Mouse (Mus musculus) embryo, embryonic 11 days (tissue): Measurements from ENCODE around the gene Ctsl.

ENCODE experiments used
- DNase-seq: peaks from one replicate; pipeline ENCODE4 v3.0.0-alpha.2; 2015

Gene Ctsl

GRCm38 (mm10) chr13:64369805-64370172, 901 bp downstream of the Ctsl start:
- DNase-seq, result peak; percentile 75

- no peak for DNase-seq
Measured at GRCm38 (mm10) chr13:64368596-64368995, 2.1 kb downstream of the Ctsl start.

- DNase-seq, result no peak
Measured at GRCm38 (mm10) chr13:64367615-64368014, 3.1 kb downstream of the Ctsl start.

GRCm38 (mm10) chr13:64365326-64365725, 5.4 kb downstream of the Ctsl start:
- no peak for DNase-seq

GRCm38 (mm10) chr13:64364258-64364657, 6.4 kb downstream of the Ctsl start:
- DNase-seq, result peak; percentile 36

GRCm38 (mm10) chr13:64362139-64362538, 8.6 kb downstream of the Ctsl start:
- no peak for DNase-seq

GRCm38 (mm10) chr13:64361020-64361419, 9.7 kb downstream of the Ctsl start:
- DNase-seq, result no peak

- no peak for DNase-seq
Measured at GRCm38 (mm10) chr13:64359702-64360101, 11.0 kb downstream of the Ctsl start.

GRCm38 (mm10) chr13:64358476-64358875, 12.2 kb downstream of the Ctsl start:
- no peak for DNase-seq

GRCm38 (mm10) chr13:64357389-64357788, 13.3 kb downstream of the Ctsl start:
- no peak for DNase-seq

- no peak for DNase-seq
Measured at GRCm38 (mm10) chr13:64349474-64349873, 21.2 kb downstream of the Ctsl start.

- DNase-seq, result peak; percentile 43
Measured at GRCm38 (mm10) chr13:64344082-64344501, 26.6 kb downstream of the Ctsl start.

GRCm38 (mm10) chr13:64343598-64343997, 27.1 kb downstream of the Ctsl start:
- DNase-seq, result peak; percentile 13

GRCm38 (mm10) chr13:64335546-64336132, 35.1 kb downstream of the Ctsl start:
- DNase-seq, result no peak

GRCm38 (mm10) chr13:64333102-64333501, 37.6 kb downstream of the Ctsl start:
- no peak for DNase-seq

- no peak for DNase-seq
Measured at GRCm38 (mm10) chr13:64332321-64332720, 38.4 kb downstream of the Ctsl start.

- no peak for DNase-seq
Measured at GRCm38 (mm10) chr13:64322561-64323281, 48.0 kb downstream of the Ctsl start.

- no peak for DNase-seq
Measured at GRCm38 (mm10) chr13:64320334-64320733, 50.4 kb downstream of the Ctsl start.

- no peak for DNase-seq
Measured at GRCm38 (mm10) chr13:64319782-64320181, 50.9 kb downstream of the Ctsl start.

GRCm38 (mm10) chr13:64318355-64318754, 52.3 kb downstream of the Ctsl start:
- DNase-seq, result no peak

GRCm38 (mm10) chr13:64315483-64316050, 55.1 kb downstream of the Ctsl start:
- peak; percentile 87 for DNase-seq

GRCm38 (mm10) chr13:64314041-64314440, 56.6 kb downstream of the Ctsl start:
- DNase-seq, result no peak

GRCm38 (mm10) chr13:64312916-64313289, 57.8 kb downstream of the Ctsl start:
- no peak for DNase-seq
